ENCODE assay signal across 9 mouse cellular contexts in genomic region chr10:127609415-127610065, GRCm38 (mm10). TPM values are rescaled to one million over a fixed set of nuclear protein-coding genes. Genes with fewer than 3 reads are reported as not detected.
DNase-seq lines count a peak whose midpoint lies in the region; ATAC-seq lines count a peak whose summit lies in the region.
"Had no signal": no experiment of that assay in that cellular context is flagged by ENCODE, and none has a peak within 500 bp of the region (broad histone marks: within the 10 kb centered on the region; RNA-seq: fewer than 3 reads in every experiment).

No protein-coding gene starts in this region.

- no peaks in the 10 kb centered on the region for H3K27me3 ChIP-seq in heart, embryonic 12.5 days (replicated peaks)
- H3K27me3 ChIP-seq in limb, embryonic 10.5 days (ENCODE audit: low read depth, poor library complexity, severe bottlenecking), result no peaks in the 10 kb centered on the region

- no peaks in the 10 kb centered on the region for H3K9me3 ChIP-seq in heart, embryonic 12.5 days (replicated peaks)
- no peaks in the 10 kb centered on the region for H3K9me3 ChIP-seq in limb, embryonic 10.5 days (replicated peaks)
- H3K9me3 ChIP-seq: liver, embryonic 13.5 days had no signal

- H3K36me3 ChIP-seq in heart, embryonic 12.5 days, result peaks cover 70% of the 10 kb centered on the region
- H3K36me3 ChIP-seq in limb, embryonic 10.5 days, result peaks cover 91% of the 10 kb centered on the region

- no peak overlapping the region for H3K27ac ChIP-seq in heart, embryonic 12.5 days (ENCODE audit: poor library complexity, severe bottlenecking)
- H3K27ac ChIP-seq in limb, embryonic 10.5 days, result peak overlapping the region; percentile 16; the same call in 1 of the 2 replicates
- H3K27ac ChIP-seq: liver, embryonic 13.5 days had no signal

- no peak for DNase-seq in heart, adult 18-20 months
- DNase-seq in urinary bladder, postnatal 14 days (ENCODE audit: low spot score), result peak; percentile 56
- DNase-seq in urinary bladder, postnatal 25 days (ENCODE audit: low spot score), result no peak
- no peak for DNase-seq in limb, embryonic 10.5 days (ENCODE audit: low spot score)
- no peak for DNase-seq in urinary bladder, adult 18-20 months (ENCODE audit: low spot score in 2 of 2)
- no peak for DNase-seq in layer of hippocampus, postnatal 36 days
- DNase-seq in layer of hippocampus, adult 11-12 months (ENCODE audit: low spot score), result no peak
- DNase-seq: liver, embryonic 13.5 days had no signal

- no peak for ATAC-seq in heart, embryonic 12.5 days (ENCODE audit: insufficient number of reproducible peaks, low FRiP score)

- H3K4me2 ChIP-seq in heart, embryonic 12.5 days, result no peak overlapping the region
- H3K4me2 ChIP-seq: liver, embryonic 13.5 days had no signal

- H3K9ac ChIP-seq in heart, embryonic 12.5 days, result 0 out of 2 replicates have a peak overlapping the region, but pooled peaks have one; percentile 5
- H3K9ac ChIP-seq: liver, embryonic 13.5 days had no signal

- H3K4me3 ChIP-seq in heart, embryonic 12.5 days, result no peak overlapping the region
- H3K4me3 ChIP-seq in limb, embryonic 10.5 days, result no peak overlapping the region
- H3K4me3 ChIP-seq: liver, embryonic 13.5 days had no signal

- peaks cover 19% of the 10 kb centered on the region for H3K4me1 ChIP-seq in heart, embryonic 12.5 days (replicated peaks)
- H3K4me1 ChIP-seq in limb, embryonic 10.5 days, result peaks cover 53% of the 10 kb centered on the region

- 72% methylated on average over 9 of the region's 9 CpGs for WGBS in heart, embryonic 12.5 days
- WGBS in limb, embryonic 10.5 days, result 73% methylated on average over 9 of the region's 9 CpGs

RNA-seq across cellular contexts. Expression of gene Lrp1, which starts 11.4 kb away (rescaled TPM):
- 43.3 and 46.1 TPM in 2 replicates for polyA plus RNA-seq in heart, embryonic 12.5 days (2016; fragmentation: Nextera tagmentation; extraction: Ambion mirVana)
- 10 to 100 TPM; 65.2 to 69.7 TPM for total RNA-seq in heart, adult 18-20 months (2021)
- polyA plus RNA-seq in limb, embryonic 10.5 days (2016; fragmentation: Nextera tagmentation; extraction: Ambion mirVana), result 48.6 and 67.8 TPM in 2 replicates
- total RNA-seq in layer of hippocampus, postnatal 36 days (2021), result 100 to 1,000 TPM; 268 to 307 TPM

RNA-seq across cellular contexts. Expression of gene Stat6, which starts 33.2 kb away (rescaled TPM):
- polyA plus RNA-seq in heart, embryonic 12.5 days (2016; fragmentation: Nextera tagmentation; extraction: Ambion mirVana), result 27.8 and 28.2 TPM in 2 replicates
- total RNA-seq in heart, adult 18-20 months (2021), result 10 to 100 TPM; 45.2 to 45.7 TPM
- 8.4 and 9.7 TPM in 2 replicates for polyA plus RNA-seq in limb, embryonic 10.5 days (2016; fragmentation: Nextera tagmentation; extraction: Ambion mirVana)
- total RNA-seq in layer of hippocampus, postnatal 36 days (2021), result 1 to 10 TPM; 5.1 to 6.2 TPM

RNA-seq across cellular contexts. Expression of gene Nemp1, which starts 57.2 kb away (rescaled TPM):
- 8.9 and 9.2 TPM in 2 replicates for polyA plus RNA-seq in heart, embryonic 12.5 days (2016; fragmentation: Nextera tagmentation; extraction: Ambion mirVana)
- 1 to 10 TPM; 3.6 to 3.8 TPM for total RNA-seq in heart, adult 18-20 months (2021)
- 11.9 and 12.3 TPM in 2 replicates for polyA plus RNA-seq in limb, embryonic 10.5 days (2016; fragmentation: Nextera tagmentation; extraction: Ambion mirVana)
- 1 to 10 TPM; 5.1 to 6.7 TPM for total RNA-seq in layer of hippocampus, postnatal 36 days (2021)

RNA-seq across cellular contexts. Expression of gene Nab2, which starts 58.8 kb away (rescaled TPM):
- polyA plus RNA-seq in heart, embryonic 12.5 days (2016; fragmentation: Nextera tagmentation; extraction: Ambion mirVana), result 13.4 and 13.7 TPM in 2 replicates
- total RNA-seq in heart, adult 18-20 months (2021), result 1 to 10 TPM; 4.8 to 5.3 TPM
- 13.1 and 17.4 TPM in 2 replicates for polyA plus RNA-seq in limb, embryonic 10.5 days (2016; fragmentation: Nextera tagmentation; extraction: Ambion mirVana)
- total RNA-seq in layer of hippocampus, postnatal 36 days (2021), result 10 to 100 TPM; 42.7 to 43.8 TPM

Comparison
In these comparisons a context has a peak if more than half of its experiments do, and no peak if none do; other contexts are left out.
1. RNA of gene Stat6, which starts 33.2 kb away (total RNA-seq): 45.2 to 45.7 TPM in heart, adult 18-20 months; 5.1 to 6.2 TPM in layer of hippocampus, postnatal 36 days; every median in the first group is over 4 times any median in the second.